Mouse (Mus musculus): ENCODE data around the gene Gm10382. TPM values are rescaled to one million over a fixed set of nuclear protein-coding genes. Genes with fewer than 3 reads are reported as not detected.
"Not testable (repeated sequence)": the region's sequence is repeated elsewhere in the genome, so short reads cannot be mapped to it uniquely, and the experiment has no call there.

Gm10382 gene
- polyA plus RNA-seq, 1 experiment, result 0.53 TPM

DNA sequence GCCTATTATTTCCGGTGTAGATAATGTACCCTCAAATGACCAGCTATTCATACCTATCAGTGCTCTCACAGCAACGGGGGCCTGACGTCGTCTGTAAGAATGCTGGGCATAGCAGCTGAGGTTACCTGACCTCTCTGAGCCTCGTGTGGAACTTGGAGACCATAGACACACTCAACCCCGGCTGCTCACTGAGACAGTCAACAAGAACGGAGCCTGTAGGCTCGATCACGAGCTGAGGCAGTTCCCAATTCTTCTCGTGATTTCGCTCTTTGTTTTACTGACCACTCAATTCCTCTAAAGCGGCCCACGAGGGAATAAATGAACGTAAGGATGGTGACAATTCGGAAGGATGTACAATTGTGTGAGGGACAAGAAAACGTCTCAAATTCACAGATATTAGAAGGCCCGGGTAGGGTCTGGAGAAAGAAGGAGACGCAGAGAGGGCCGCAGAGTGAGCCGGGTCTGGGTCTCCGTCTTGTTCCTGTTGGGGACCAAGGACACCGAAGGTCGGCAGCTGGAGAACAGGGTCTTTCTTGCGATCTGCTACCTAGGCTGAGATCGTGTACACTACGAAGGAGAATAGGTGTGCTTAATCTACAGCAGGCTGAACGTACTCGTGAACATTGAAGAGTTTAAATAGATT lies 15.9 kb downstream of the Gm10382 start:
- no peak for TF ChIP-seq FLI1 (IDR thresholded peaks at IDR 0.05; ENCODE audit: low read length)
- TF ChIP-seq GATA1 (IDR thresholded peaks at IDR 0.05; ENCODE audit: borderline replicate concordance, low read length), result no peak
- Histone ChIP-seq H3K9me3 (no peaks in the 10 kb centered on the region), H3K27me3 (replicated peaks) (peaks cover 10% of the 10 kb centered on the region), H3K4me1 (peaks cover 56% of the 10 kb centered on the region), H3K4me3 (replicated peaks) (peak overlapping the region; percentile 97), H3K36me3 (replicated peaks; ENCODE audit: low read length) (no peaks in the 10 kb centered on the region)

DNA sequence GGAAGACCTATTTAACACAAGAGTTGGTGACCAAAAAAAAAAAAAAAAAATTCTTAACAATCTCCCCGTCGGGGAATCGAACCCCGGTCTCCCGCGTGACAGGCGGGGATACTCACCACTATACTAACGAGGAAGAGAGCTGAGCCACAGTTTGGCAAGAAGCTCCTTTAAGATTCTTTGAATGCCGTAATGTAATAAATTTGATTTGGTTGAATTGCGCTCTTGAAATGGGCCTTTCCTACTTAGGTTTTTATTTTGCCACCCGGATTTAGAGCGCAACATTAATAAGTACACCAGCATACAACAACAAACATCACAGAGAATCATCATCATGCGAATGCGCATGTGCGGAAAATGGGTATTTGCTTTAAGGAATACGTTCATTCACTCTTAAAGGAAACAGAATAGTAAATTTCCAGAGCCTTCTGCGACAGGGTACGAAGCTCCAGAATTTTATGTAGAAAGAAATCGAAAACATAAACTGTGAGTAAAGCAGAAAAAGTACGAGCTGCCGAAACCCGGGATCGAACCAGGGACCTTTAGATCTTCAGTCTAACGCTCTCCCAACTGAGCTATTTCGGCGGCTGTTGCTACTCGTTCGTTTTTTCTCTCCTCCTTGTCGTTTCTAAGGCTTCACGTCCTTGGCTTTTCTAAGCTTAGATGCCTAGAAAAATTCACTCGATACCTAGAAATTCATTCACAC lies 16.6 kb downstream of the Gm10382 start:
- Histone ChIP-seq H3K36me3 (replicated peaks; ENCODE audit: low read length) (no peaks in the 10 kb centered on the region), H3K9me3 (no peaks in the 10 kb centered on the region), H3K27me3 (replicated peaks) (peaks cover 10% of the 10 kb centered on the region), H3K4me3 (replicated peaks) (peak overlapping the region; percentile 97), H3K4me1 (peaks cover 63% of the 10 kb centered on the region)
- no peak for TF ChIP-seq GATA1 (IDR thresholded peaks at IDR 0.05; ENCODE audit: borderline replicate concordance, low read length)
- no peak for TF ChIP-seq FLI1 (IDR thresholded peaks at IDR 0.05; ENCODE audit: low read length)

DNA sequence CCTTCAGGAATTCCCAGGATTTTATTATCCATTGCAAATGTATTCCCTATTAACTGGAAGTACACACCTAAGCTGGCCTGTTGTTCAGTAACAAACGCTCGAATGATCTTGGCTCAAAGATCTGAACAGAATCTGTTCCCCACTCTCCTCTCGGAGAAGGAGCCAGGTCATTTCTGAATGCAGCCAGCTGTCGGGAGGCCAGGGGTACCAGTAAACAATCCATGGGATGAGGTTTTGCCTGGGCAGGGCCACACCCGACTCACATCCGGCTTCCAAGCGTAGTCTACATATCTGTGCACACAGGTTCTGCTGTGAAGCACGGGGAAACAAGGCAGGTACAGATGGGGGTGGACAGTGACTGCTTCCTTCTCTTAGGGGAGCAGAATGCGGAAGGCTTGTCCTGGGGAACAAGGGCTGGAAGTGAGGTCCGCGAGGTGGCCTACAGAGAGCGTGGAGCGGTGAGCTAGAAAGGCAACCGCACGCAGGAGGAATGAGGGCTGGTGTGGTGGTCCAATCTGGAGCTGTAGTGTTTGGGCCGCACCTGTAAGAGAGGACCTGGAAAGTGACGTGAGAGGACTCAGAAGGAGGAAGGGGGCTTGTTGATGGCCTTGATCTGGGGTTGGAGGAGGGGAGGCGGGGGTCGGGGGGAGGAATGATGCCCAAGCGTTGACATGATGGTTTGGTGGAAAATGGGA lies 17.3 kb downstream of the Gm10382 start:
- Histone ChIP-seq H3K36me3 (replicated peaks; ENCODE audit: low read length) (no peaks in the 10 kb centered on the region), H3K27me3 (replicated peaks) (peaks cover 8% of the 10 kb centered on the region), H3K4me3 (replicated peaks) (peak overlapping the region; percentile 97), H3K4me1 (peaks cover 71% of the 10 kb centered on the region), H3K9me3 (no peaks in the 10 kb centered on the region)
- no peak for TF ChIP-seq GATA1 (IDR thresholded peaks at IDR 0.05; ENCODE audit: borderline replicate concordance, low read length)
- no peak for TF ChIP-seq FLI1 (IDR thresholded peaks at IDR 0.05; ENCODE audit: low read length)

DNA sequence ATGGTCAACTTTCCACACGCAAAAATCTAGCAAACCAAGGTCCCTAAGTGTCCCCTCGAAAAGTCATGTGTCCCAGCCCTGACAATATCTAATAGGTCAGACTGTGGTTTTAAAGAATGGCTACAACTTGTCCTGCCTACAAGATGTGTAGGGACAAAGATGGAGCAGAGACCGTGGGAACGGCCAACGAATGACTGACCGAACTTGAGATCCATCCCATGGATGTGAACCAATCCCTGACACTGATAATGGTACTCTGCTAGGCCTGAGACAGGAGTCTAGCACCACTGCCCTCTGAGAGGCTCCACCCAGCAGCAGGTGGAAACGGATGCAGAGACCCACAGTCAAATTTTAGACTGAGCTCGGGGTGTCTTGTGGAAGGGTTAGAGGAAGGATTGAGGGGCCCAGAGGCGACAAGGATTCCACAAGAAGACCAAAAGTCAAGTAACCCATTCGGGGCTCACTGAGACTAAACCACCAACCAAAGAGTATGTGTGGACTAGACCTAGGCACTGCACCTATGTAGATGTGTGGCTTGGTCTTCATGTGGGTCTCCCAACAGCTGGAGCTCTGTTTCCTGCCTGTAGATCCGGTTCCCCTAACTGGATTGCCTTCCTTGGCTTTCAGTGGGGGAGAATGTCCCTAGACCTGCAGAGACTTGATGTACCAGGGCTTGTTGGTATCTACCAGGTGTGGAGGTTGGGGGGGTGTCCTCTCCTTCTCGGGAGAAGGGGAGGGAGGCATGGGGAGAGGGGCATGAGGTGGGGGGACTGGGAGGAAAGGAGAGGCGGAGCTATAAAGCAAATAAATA lies 18.1 kb downstream of the Gm10382 start:
- H3K27me3 ChIP-seq (replicated peaks), result peaks cover 8% of the 10 kb centered on the region
- peaks cover 77% of the 10 kb centered on the region for H3K4me1 ChIP-seq
- H3K9me3 ChIP-seq, result no peaks in the 10 kb centered on the region
- TF ChIP-seq FLI1 (IDR thresholded peaks at IDR 0.05; ENCODE audit: low read length), result no peak
- TF ChIP-seq GATA1 (IDR thresholded peaks at IDR 0.05; ENCODE audit: borderline replicate concordance, low read length), result no peak
- H3K4me3 ChIP-seq (replicated peaks), result peak overlapping the region; percentile 97
- H3K36me3 ChIP-seq (replicated peaks; ENCODE audit: low read length), result no peaks in the 10 kb centered on the region

DNA sequence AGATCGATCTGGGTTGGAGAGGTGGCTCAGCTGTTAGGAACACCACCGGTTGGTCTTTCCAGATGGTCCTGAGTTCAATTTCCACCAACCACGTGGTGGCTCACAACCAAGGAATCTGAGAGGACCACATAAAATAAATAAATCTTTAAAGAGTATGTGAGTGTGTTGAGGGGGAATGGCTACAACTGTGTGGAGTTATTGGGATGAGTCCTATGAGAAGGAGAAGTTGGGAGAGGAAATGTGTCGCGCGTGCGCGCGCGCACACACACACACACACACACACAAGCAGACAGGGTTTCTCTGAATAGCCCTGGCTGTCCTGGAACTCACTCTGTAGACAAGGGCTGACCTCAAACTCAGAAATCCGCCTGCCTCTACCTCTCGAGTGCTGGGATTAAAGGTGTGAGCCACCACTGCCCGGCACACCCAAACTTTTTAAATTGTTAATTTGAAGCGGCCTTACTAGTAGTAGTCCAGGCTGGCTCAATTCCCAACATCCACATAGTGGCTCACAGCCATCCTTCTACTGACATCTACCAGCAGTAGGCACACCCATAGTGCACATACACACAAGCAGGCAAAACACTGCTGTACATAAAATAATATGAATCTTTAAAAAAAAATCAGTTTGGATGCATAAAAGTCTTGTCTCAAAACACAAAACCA lies 18.9 kb downstream of the Gm10382 start:
- peaks cover 70% of the 10 kb centered on the region for H3K4me1 ChIP-seq
- no peaks in the 10 kb centered on the region for H3K9me3 ChIP-seq
- TF ChIP-seq FLI1 (IDR thresholded peaks at IDR 0.05; ENCODE audit: low read length), result no peak
- no peak for TF ChIP-seq GATA1 (IDR thresholded peaks at IDR 0.05; ENCODE audit: borderline replicate concordance, low read length)
- peaks cover 2% of the 10 kb centered on the region for H3K36me3 ChIP-seq (replicated peaks; ENCODE audit: low read length)
- peaks cover under 1% of the 10 kb centered on the region for H3K27me3 ChIP-seq (replicated peaks)
- H3K4me3 ChIP-seq (replicated peaks), result peak overlapping the region; percentile 53

DNA sequence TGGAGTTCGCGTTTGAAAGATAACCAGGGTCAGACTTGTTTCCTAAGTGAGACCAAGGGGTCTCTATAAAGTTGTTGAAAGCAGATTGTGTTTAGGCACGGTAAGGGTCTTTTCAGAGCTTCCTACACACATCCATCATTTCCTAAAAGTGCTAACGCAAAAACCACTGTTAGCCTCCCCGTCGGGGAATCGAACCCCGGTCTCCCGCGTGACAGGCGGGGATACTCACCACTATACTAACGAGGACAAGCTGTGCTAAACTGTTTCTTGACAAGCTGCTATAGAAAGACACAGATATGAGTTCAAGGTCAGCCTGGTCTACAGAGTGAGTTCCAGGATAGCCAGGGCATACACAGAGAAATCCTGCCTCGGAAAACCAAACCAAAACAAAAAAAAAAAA lies 19.7 kb downstream of the Gm10382 start:
- TF ChIP-seq GATA1 (IDR thresholded peaks at IDR 0.05; ENCODE audit: borderline replicate concordance, low read length) (no peak), FLI1 (IDR thresholded peaks at IDR 0.05; ENCODE audit: low read length) (no peak)
- Histone ChIP-seq H3K4me1 (peaks cover 63% of the 10 kb centered on the region), H3K27me3 (replicated peaks) (no peaks in the 10 kb centered on the region), H3K9me3 (no peaks in the 10 kb centered on the region), H3K36me3 (replicated peaks; ENCODE audit: low read length) (peaks cover 10% of the 10 kb centered on the region), H3K4me3 (replicated peaks) (peak overlapping the region; percentile 91)

DNA sequence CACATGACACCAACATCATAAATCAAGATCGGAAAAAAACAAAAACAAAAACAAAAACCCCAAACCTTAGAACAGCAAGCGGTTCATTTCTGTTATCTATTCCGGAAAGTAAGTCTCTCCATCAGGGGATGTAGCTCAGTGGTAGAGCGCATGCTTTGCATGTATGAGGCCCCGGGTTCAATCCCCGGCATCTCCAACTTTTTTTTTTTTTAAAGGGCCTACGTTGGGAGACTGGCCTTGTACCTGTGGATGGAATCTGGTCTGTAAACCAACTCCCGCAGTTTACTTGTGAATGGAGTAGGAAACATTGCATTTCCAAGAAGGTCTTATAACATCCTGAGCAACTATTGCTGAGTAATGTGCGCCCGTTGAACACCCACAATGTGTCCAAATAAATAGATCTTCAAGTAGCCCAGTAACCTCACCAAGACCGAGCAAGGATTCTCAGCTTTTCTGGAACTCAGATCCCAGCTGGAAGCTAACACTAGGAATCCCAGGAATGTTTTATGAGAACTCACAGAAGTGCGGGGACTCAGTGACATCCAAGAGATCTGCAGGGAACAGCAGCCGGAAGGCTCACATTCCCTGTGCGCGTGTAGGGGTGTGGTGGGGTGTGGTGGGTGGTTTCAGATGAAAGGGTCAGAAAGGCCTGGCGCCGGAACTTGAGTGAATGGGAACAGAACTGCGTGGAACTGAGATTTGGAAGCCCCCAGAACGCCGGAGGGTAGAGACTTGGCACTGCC lies 20.4 kb downstream of the Gm10382 start:
- Histone ChIP-seq H3K27me3 (replicated peaks) (no peaks in the 10 kb centered on the region), H3K4me1 (peaks cover 60% of the 10 kb centered on the region), H3K9me3 (no peaks in the 10 kb centered on the region), H3K36me3 (replicated peaks; ENCODE audit: low read length) (peaks cover 15% of the 10 kb centered on the region), H3K4me3 (replicated peaks) (peak overlapping the region; percentile 91)
- TF ChIP-seq FLI1 (IDR thresholded peaks at IDR 0.05; ENCODE audit: low read length), result no peak
- TF ChIP-seq GATA1 (IDR thresholded peaks at IDR 0.05; ENCODE audit: borderline replicate concordance, low read length), result no peak

DNA sequence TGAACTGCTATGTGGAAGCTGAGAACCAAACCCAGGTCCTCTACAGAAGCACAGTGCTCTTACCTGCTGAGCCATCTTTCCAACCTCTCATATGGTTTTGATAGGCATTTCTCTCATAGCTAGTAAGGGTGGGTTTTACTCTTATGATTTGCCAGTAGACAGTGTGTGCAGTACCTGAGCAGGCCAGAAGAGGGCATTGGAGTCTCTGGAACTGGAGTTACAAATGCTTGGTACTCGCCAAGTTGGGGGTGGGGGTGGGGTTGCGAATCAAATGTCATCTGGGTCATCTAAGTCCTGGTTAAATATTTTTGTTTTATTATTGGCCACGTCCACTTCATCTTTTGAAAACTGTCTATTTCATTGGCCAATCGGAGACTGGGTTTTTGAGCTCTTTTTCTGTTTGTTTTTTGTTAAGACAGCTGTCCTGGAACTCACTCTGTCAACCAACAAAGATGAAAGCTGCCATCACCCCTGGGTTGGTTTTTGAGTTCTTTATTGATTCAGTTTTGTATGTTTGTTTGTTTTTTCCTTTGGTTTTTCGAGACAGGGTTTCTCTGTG lies 22.9 kb downstream of the Gm10382 start:
- H3K4me3 ChIP-seq (replicated peaks), result no peak overlapping the region
- H3K27me3 ChIP-seq (replicated peaks), result no peaks in the 10 kb centered on the region
- H3K4me1 ChIP-seq, result peaks cover 47% of the 10 kb centered on the region
- peaks cover 40% of the 10 kb centered on the region for H3K36me3 ChIP-seq (replicated peaks; ENCODE audit: low read length)
- no peak for TF ChIP-seq FLI1 (IDR thresholded peaks at IDR 0.05; ENCODE audit: low read length)
- no peak for TF ChIP-seq GATA1 (IDR thresholded peaks at IDR 0.05; ENCODE audit: borderline replicate concordance, low read length)
- no peaks in the 10 kb centered on the region for H3K9me3 ChIP-seq

DNA sequence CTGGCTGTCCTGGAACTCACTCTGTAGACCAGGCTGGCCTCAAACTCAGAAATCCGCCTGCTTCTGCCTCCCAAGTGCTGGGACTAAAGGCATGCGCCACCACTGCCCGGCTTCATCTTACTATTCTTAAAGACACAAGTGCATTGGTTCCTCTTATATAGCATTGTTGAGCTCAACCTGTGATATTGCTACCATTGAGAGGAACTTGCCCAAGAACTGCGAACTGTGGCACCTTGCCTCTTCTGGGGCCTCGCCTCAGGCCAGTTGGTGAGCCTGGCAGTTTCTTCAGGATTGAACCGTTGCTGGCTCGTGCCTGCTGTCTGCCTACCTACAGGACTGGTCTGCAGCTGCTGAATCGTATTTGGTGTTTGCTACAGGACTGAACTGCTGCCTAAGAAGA lies 23.4 kb downstream of the Gm10382 start:
- H3K9me3 ChIP-seq; H3K4me3 ChIP-seq (replicated peaks); H3K27me3 ChIP-seq (replicated peaks): not testable (repeated sequence)
- peaks cover 45% of the 10 kb centered on the region for H3K36me3 ChIP-seq (replicated peaks; ENCODE audit: low read length)
- H3K4me1 ChIP-seq, result peaks cover 42% of the 10 kb centered on the region
